Mouse (Mus musculus) splenic B cell, adult 2 months (primary cell): ENCODE results near the gene Adcy9.
"Not testable (repeated sequence)": the region's sequence is repeated elsewhere in the genome, so short reads cannot be mapped to it uniquely, and the experiment has no call there.

Experiments
- DNase-seq: peaks from one replicate; pipeline ENCODE4 v3.0.0-alpha.2; 2011; ENCODE audit warnings: low read depth, low spot score
- H3K27me3 ChIP-seq: 2 replicates; pipeline ENCODE4 v1.6.1; 2012; ENCODE audit warnings: mild to moderate bottlenecking, low read length, moderate library complexity, mixed read lengths; ENCODE audit not compliant: control insufficient read depth, poor library complexity, insufficient read depth, severe bottlenecking
- H3K36me3 ChIP-seq: 2 replicates; pipeline ENCODE4 v1.6.1; 2012; ENCODE audit warnings: mild to moderate bottlenecking, low read length, moderate library complexity, mixed read lengths; ENCODE audit not compliant: control insufficient read depth, poor library complexity, insufficient read depth, severe bottlenecking

Gene Adcy9

DNA sequence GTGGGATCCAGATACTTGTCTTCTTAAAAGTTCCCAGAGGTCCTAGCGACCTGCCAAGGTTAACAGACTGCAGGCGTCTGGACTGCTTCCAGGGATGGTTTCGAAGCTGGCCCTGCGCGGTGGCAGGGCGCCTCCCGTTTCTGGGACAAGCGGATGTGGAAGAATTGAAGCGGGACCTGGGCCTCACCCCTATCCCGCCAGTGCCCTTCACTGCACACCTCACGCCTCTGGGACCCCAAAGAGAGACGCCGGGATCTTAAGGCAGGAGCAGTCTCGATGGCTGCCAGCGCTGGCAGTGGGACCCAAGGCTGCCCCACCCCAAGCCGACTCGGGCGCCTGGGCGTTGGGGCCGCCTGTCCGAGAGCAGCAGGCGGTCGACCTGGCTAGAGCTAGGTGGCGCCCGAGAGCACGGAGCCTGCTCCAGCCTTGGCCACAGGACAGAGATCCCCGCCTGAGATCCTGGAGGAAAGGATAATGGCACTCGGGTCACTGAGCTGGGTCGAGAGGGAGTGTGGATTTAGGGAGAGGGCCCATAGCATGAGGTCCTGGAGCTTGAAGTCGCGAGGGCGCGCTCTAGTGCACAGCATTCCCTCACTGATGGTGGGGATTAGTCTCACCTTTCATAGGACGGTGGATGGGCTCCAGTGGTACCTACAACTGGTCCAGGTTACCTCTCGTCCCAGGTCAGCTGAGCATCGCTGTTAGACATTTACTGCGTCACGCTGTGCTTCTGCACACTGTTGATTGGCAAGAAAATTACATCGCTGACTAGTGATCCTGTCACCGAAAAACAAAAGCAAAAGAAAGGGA, 152.2 kb downstream of the Adcy9 start:
- no peaks in the 10 kb centered on the region for H3K36me3 ChIP-seq
- DNase-seq: peak; percentile 67
- no peaks in the 10 kb centered on the region for H3K27me3 ChIP-seq

DNA sequence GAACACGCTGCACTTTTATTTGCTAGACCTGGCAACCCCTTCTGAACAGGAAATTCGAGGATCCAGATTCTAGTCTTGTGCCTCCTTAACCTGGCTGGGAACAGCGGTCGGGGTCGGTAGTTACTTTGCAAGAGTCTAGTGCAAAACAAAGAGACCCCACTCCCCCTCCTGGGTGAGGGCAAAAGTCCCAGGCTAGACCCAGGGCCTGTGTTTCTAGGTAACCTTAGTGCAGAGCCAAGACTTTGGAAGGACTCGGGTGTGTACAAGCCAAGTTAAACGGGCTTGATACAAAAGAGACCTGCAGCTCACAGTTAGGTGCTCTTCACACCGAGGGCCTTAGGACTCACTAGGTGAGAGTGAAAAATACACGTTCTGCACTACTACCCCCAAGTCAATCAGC, 152.8 kb downstream of the Adcy9 start:
- Histone ChIP-seq H3K27me3 (no peaks in the 10 kb centered on the region), H3K36me3 (no peaks in the 10 kb centered on the region)
- DNase-seq: no peak

DNA sequence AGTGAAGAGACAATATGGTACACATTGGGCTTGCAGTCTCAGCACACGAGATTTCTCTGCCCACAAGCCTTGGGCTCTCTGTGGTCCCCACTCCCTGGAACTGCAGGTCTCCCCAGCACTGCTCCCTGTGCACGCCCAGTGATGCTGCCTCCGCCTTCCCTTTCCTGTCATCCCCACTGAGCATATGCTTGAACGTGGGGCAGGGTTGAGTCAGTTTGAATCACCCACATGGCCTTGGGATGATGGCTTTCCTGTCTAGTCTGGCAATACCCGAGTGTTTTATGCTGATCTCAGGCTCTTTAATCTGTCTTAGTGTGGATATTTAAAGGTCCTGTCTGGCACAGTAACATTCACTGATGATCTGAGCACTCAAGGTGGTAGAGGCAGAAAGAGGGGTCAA, 154.9 kb downstream of the Adcy9 start:
- H3K36me3 ChIP-seq: no peaks in the 10 kb centered on the region

DNA sequence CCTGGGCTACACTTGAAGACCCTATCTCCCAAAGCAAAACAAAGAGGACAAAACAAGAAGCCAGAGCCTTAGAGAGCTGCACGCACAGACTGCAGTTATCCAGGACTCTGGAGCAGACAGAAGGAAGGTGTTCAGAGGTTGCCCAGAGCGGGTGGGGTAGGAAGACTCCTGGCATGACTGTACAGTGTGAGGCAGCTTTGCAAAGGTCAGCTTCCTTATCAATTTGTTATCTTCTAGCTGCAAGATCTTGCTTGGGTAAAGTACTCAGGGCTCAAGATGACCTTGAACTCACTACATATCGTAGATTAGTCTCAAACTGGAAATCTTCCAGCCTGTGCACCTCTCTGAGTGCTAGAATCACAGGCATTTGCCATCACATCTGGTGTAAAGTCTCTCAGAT, 156.8 kb downstream of the Adcy9 start:
- Histone ChIP-seq H3K27me3 (no peaks in the 10 kb centered on the region), H3K36me3 (no peaks in the 10 kb centered on the region)
- no peak for DNase-seq

More for the DNA sequence above, 154.9 kb downstream of the Adcy9 start:
- no peaks in the 10 kb centered on the region for H3K27me3 ChIP-seq
- no peak for DNase-seq

DNA sequence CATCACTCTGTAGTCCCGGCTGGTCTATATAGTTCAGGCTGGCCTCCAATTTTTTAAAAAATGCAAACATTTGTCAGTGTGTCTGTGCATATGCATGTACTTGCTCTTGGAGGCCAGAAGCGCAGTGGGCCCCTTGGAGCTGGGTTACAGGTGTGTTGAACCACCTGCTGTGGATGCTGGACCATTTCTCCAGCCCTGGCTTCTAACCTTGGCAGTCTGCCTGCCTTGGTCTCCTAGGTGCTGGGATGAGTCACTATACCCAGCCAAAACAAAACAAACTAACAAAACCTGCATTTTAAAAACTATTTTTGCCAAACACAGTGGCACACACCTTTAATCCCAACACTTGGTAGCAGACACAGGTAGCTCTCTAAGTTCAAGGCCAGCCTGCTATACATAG, 162.8 kb downstream of the Adcy9 start:
- Histone ChIP-seq H3K36me3 (no peaks in the 10 kb centered on the region), H3K27me3 (no peaks in the 10 kb centered on the region)
- no peak for DNase-seq

DNA sequence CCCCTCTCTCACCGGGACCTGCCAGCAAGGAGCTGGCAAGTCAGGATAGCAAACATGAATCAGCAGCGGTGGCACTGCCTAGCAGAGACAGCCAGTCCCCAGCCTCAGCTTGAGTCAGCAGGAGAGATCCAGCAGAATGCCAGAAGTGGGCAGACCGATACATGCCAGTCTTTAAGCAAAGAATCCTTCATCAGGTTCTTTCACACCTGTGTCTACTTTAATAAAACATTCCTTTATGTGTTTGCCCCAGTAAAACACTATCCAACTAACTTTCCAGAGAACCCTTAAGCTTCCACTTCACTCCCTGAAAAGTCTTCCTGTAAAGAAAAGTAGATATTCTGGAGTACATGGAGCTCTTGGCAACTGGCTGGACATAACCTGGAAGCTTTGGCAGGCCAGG, 171.5 kb downstream of the Adcy9 start:
- no peaks in the 10 kb centered on the region for H3K27me3 ChIP-seq
- DNase-seq: no peak

DNA sequence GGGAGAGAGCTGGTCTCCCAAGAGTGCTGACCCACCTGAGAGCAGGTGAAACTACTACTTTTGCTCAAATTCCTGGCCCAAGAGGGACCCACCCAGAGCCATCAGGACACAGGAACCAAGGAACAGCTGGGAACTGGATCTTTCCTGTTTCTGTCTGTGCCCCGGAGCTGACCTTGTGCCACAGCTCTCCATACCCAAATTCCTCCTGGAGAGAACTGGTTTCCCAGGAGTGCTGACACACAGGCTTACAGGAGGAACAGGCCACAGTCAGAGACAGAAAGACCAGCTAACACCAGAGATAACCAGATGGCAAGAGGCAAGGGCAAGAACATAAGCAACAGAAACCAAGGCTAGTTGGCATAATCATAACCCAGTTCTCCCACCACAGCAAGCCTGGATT, 175.1 kb downstream of the Adcy9 start:
- H3K36me3 ChIP-seq, DNase-seq, H3K27me3 ChIP-seq: not testable (repeated sequence)

More for the DNA sequence above, 171.5 kb downstream of the Adcy9 start:
- no peaks in the 10 kb centered on the region for H3K36me3 ChIP-seq
